Mouse (Mus musculus) thymus, adult 2 months (tissue): ENCODE measurements around the gene Slc25a43. TPM values are rescaled to one million over a fixed set of nuclear protein-coding genes. Genes with fewer than 3 reads are reported as not detected.

Source experiments
- DNase-seq: peaks from one replicate; pipeline ENCODE4 v3.0.0; 2021
- H3K27ac ChIP-seq: fragments of 200-500 bp; 2 replicates; pipeline ENCODE4 v1.5.1; 2012; ENCODE audit warnings: low read length, control low read depth; ENCODE audit not compliant: control insufficient read depth, insufficient read depth
- H3K27me3 ChIP-seq: fragments of 200-500 bp; 2 replicates; pipeline ENCODE4 v1.6.1; 2012; ENCODE audit warnings: mild to moderate bottlenecking, low read length, moderate library complexity, mixed read lengths; ENCODE audit not compliant: control insufficient read depth, insufficient read depth
- H3K36me3 ChIP-seq: fragments of 200-500 bp; 2 replicates; pipeline ENCODE4 v1.6.1; 2012; ENCODE audit warnings: mild to moderate bottlenecking, low read length, moderate library complexity; ENCODE audit not compliant: control insufficient read depth, insufficient read depth
- H3K4me1 ChIP-seq: fragments of 200-500 bp; replicated peaks from 2 replicates; pipeline ENCODE4 v1.6.1; 2012; ENCODE audit warnings: low read length; ENCODE audit not compliant: control insufficient read depth, insufficient read depth
- H3K4me3 ChIP-seq: fragments of 200-500 bp; 2 replicates; pipeline ENCODE4 v1.5.1; 2012; ENCODE audit warnings: mild to moderate bottlenecking, low read length, control low read depth, moderate library complexity; ENCODE audit not compliant: control insufficient read depth, insufficient read depth
- CTCF ChIP-seq: fragments of 200-500 bp; IDR thresholded peaks from 2 replicates; pipeline ENCODE4 v1.5.1; 2012; ENCODE audit warnings: mild to moderate bottlenecking, control low read depth, low read length, moderate library complexity, borderline replicate concordance; ENCODE audit not compliant: control insufficient read depth, poor library complexity, insufficient read depth; ENCODE audit errors: extremely low read depth
- POLR2A ChIP-seq: fragments of 200-500 bp; IDR thresholded peaks from 2 replicates; pipeline ENCODE4 v1.6.1; 2012; ENCODE audit warnings: mild to moderate bottlenecking, low read length, control low read depth, moderate library complexity; ENCODE audit not compliant: control insufficient read depth, poor library complexity, insufficient read depth; ENCODE audit errors: extremely low read depth
- WGBS: fragments of 180-500 bp; shearing (Covaris S2); methylation state at CpG from one replicate; pipeline ENCODE4 v1.1.7; 2018; 5-methylcytosine and 5-hydroxymethylcytosine counted together
- polyA plus RNA-seq: library from polyadenylated mRNA; depleted of rRNA; stranded (reverse); fragments of >200 nt; gene quantifications from 2 replicates; pipeline ENCODE4 v1.2.3, GENCODE M21; 2012

The Slc25a43 gene
- polyA plus RNA-seq, 1 experiment: 2.2 TPM

DNA sequence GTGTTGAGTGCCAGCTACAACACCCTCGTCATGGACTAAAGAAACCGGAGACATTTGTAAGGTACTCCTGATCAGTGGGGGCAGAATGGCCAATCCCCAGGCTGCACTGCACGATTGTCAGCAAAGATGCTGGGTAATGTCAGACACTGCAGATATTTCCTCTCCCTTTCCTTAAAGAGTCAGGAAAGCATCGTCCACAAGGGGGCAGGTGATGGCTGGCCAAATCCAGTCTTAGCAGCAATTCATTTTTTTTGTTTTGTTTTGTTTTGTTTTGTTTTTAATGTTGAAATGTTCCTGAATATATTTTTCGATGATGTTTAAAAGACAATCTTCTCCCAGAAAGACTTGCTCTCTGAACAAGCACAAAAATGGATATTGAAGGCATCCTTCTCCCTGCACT, 67.9 kb downstream of the Slc25a43 start:
- WGBS: 42% methylated on average over 5 of the region's 5 CpGs
- peak; percentile 20 for DNase-seq
- H3K36me3 ChIP-seq: no peaks in the 10 kb centered on the region
- no peak overlapping the region for H3K4me3 ChIP-seq
- no peaks in the 10 kb centered on the region for H3K4me1 ChIP-seq
- TF ChIP-seq CTCF: no peak
- TF ChIP-seq POLR2A: no peak
- H3K27ac ChIP-seq: no peak overlapping the region
- H3K27me3 ChIP-seq: no peaks in the 10 kb centered on the region

GRCm38 (mm10) chrX:36814161-36814836, 70.8 kb downstream of the Slc25a43 start:
- no peak overlapping the region for H3K27ac ChIP-seq
- TF ChIP-seq POLR2A: no peak
- TF ChIP-seq CTCF: no peak
- WGBS: 94% methylated on average over 8 of the region's 8 CpGs

GRCm38 (mm10) chrX:36815022-36815421, 71.6 kb downstream of the Slc25a43 start:
- no peak for DNase-seq
- no peaks in the 10 kb centered on the region for H3K4me1 ChIP-seq
- TF ChIP-seq POLR2A: no peak
- TF ChIP-seq CTCF: no peak
- H3K36me3 ChIP-seq: no peaks in the 10 kb centered on the region
- H3K27me3 ChIP-seq: no peaks in the 10 kb centered on the region
- H3K27ac ChIP-seq: no peak overlapping the region
- 92% methylated on average over 4 of the region's 4 CpGs for WGBS
- no peak overlapping the region for H3K4me3 ChIP-seq

More at GRCm38 (mm10) chrX:36814161-36814836, 70.8 kb downstream of the Slc25a43 start:
- H3K27me3 ChIP-seq: no peaks in the 10 kb centered on the region
- no peaks in the 10 kb centered on the region for H3K4me1 ChIP-seq
- no peak for DNase-seq
- H3K36me3 ChIP-seq: no peaks in the 10 kb centered on the region
- H3K4me3 ChIP-seq: no peak overlapping the region

- H3K4me1 ChIP-seq: no peaks in the 10 kb centered on the region
- no peaks in the 10 kb centered on the region for H3K27me3 ChIP-seq
- no peak for DNase-seq
- H3K4me3 ChIP-seq: no peak overlapping the region
- WGBS: 73% methylated on average over 3 of the region's 4 CpGs
- H3K36me3 ChIP-seq: no peaks in the 10 kb centered on the region
- TF ChIP-seq POLR2A: no peak
- H3K27ac ChIP-seq: no peak overlapping the region
Observed at GRCm38 (mm10) chrX:36815439-36815838, 72.0 kb downstream of the Slc25a43 start.

DNA sequence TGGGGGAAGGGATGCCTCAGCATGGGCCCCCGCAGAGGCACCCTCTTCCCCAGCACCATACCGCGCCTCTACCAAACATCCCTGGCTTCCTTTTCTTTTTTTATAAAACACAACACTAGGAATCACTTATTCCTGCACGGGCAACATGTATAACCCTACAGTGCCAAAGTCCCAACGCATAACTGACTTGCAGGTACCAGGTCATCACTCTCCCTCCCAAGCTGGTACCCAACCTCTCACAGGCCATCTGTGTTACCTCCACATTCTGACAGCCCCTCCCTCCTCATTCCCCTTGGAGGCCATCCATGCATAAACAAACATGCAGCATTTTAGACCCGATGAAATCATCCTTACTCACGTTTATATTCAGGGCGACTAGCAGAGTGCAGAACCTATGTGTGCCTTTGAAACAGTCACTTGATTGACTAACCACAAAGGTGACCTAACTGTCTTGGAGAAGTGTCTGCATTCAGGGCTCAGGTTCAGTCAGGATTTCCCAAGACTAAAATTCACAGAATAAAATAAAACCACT, 73.0 kb downstream of the Slc25a43 start:
- no peak overlapping the region for H3K4me3 ChIP-seq
- no peak for DNase-seq
- 83% methylated on average over 8 of the region's 8 CpGs for WGBS
- no peaks in the 10 kb centered on the region for H3K27me3 ChIP-seq
- TF ChIP-seq POLR2A (no peak), CTCF (no peak)
- no peaks in the 10 kb centered on the region for H3K36me3 ChIP-seq
- no peak overlapping the region for H3K27ac ChIP-seq
- no peaks in the 10 kb centered on the region for H3K4me1 ChIP-seq

DNA sequence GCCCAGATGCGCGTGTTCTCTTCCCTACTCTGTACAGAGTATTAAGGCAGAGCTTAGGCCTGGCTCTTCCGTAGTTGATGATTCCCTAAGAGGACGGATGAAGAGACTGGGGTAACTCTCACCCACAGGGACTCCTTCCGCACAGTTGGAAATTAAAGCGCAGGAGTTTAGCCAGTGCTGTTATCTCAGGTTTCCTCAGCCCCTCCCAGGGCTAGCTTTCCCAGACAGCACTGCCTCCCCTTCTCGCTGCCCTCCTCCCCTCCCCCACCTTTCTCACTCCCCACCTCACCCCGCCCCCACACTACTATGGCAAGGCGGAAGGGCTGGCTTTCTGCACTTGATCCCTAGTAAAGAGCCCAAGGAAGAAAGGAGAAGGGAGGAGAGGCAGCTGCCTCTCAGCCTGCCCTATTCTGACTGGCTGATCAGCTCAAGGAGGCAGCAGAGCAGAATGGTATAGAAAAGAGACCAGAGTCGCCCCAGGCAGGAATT, 73.5 kb downstream of the Slc25a43 start:
- H3K27me3 ChIP-seq: no peaks in the 10 kb centered on the region
- no peak for DNase-seq
- no peak overlapping the region for H3K27ac ChIP-seq
- 67% methylated on average over 10 of the region's 10 CpGs for WGBS
- no peaks in the 10 kb centered on the region for H3K4me1 ChIP-seq
- no peaks in the 10 kb centered on the region for H3K36me3 ChIP-seq
- H3K4me3 ChIP-seq: no peak overlapping the region
- TF ChIP-seq CTCF (no peak), POLR2A (no peak)
